Mouse (Mus musculus) megakaryocyte, embryonic 14.5 days (primary cell): Measurements from ENCODE around the gene Tspan4.

Experiments
- FLI1 ChIP-seq: IDR thresholded peaks from 2 replicates; pipeline ENCODE4 v1.6.1; 2012; ENCODE audit warnings: low read length, inconsistent platforms, mixed read lengths
- GATA1 ChIP-seq: IDR thresholded peaks from 3 replicates; pipeline ENCODE4 v1.6.1; 2012; ENCODE audit warnings: mixed read lengths, low read length, inconsistent platforms, borderline replicate concordance

GRCm38 (mm10) chr7:141460391-141461113 is 14.5 kb upstream of the Tspan4 start, which contains the start of gene Cracr2b:
- no peak for TF ChIP-seq GATA1
- no peak for TF ChIP-seq FLI1
